Mouse (Mus musculus): Measurements from ENCODE around the gene Pla2g12b. TPM values are rescaled to one million over a fixed set of nuclear protein-coding genes. Genes with fewer than 3 reads are reported as not detected.
"Not testable (repeated sequence)": the region's sequence is repeated elsewhere in the genome, so short reads cannot be mapped to it uniquely, and the experiment has no call there.

Gene Pla2g12b
- polyA plus RNA-seq, 1 experiment from 2014 or later = 1.4 TPM

GRCm38 (mm10) chr10:59377906-59378305 is 25.6 kb upstream of the Pla2g12b start:
- Histone ChIP-seq H3K9me3 (replicated peaks) (no peaks in the 10 kb centered on the region), H3K9ac (no peak overlapping the region), H3K4me3 (no peak overlapping the region), H3K4me2 (no peak overlapping the region), H3K4me1 (replicated peaks) (peaks cover 12% of the 10 kb centered on the region), H3K36me3 (peaks cover 18% of the 10 kb centered on the region), H3K27me3 (replicated peaks) (no peaks in the 10 kb centered on the region), H3K27ac (ENCODE audit: poor library complexity, severe bottlenecking) (no peak overlapping the region)
- no peak for ATAC-seq (ENCODE audit: insufficient number of reproducible peaks, low FRiP score)
- 83% methylated on average over 10 of the region's 10 CpGs for WGBS

- Histone ChIP-seq H3K4me2 (no peak overlapping the region), H3K27me3 (replicated peaks) (no peaks in the 10 kb centered on the region), H3K9ac (no peak overlapping the region), H3K4me1 (replicated peaks) (peaks cover 12% of the 10 kb centered on the region), H3K27ac (ENCODE audit: poor library complexity, severe bottlenecking) (no peak overlapping the region), H3K4me3 (no peak overlapping the region), H3K36me3 (peaks cover 12% of the 10 kb centered on the region), H3K9me3 (replicated peaks) (no peaks in the 10 kb centered on the region)
- 91% methylated on average over 4 of the region's 4 CpGs for WGBS
- ATAC-seq (ENCODE audit: insufficient number of reproducible peaks, low FRiP score) = no peak
These were observed 24.7 kb upstream of the Pla2g12b start for GRCm38 (mm10) chr10:59378728-59379127.

GRCm38 (mm10) chr10:59379927-59380326 is 23.5 kb upstream of the Pla2g12b start:
- Histone ChIP-seq H3K4me3 (no peak overlapping the region), H3K9ac (no peak overlapping the region), H3K27me3 (replicated peaks) (no peaks in the 10 kb centered on the region), H3K27ac (ENCODE audit: poor library complexity, severe bottlenecking) (peak overlapping the region; percentile 58), H3K4me2 (no peak overlapping the region), H3K36me3 (peaks cover under 1% of the 10 kb centered on the region; the same call in 1 of the 2 replicates), H3K4me1 (replicated peaks) (peaks cover 12% of the 10 kb centered on the region), H3K9me3 (replicated peaks) (no peaks in the 10 kb centered on the region)
- 9% methylated on average over 3 of the region's 3 CpGs for WGBS
- ATAC-seq (ENCODE audit: insufficient number of reproducible peaks, low FRiP score) = peak; percentile 45; the same call in 1 of the 2 replicates

- no peaks in the 10 kb centered on the region for H3K9me3 ChIP-seq (replicated peaks)
- H3K4me3 ChIP-seq = no peak overlapping the region
- H3K27me3 ChIP-seq (replicated peaks) = no peaks in the 10 kb centered on the region
- H3K9ac ChIP-seq = no peak overlapping the region
- peaks cover 12% of the 10 kb centered on the region for H3K4me1 ChIP-seq (replicated peaks)
- peak overlapping the region; percentile 58 for H3K27ac ChIP-seq (ENCODE audit: poor library complexity, severe bottlenecking)
- H3K4me2 ChIP-seq = no peak overlapping the region
- 34% methylated on average over 2 of the region's 2 CpGs for WGBS
- peak; percentile 39 for ATAC-seq (ENCODE audit: insufficient number of reproducible peaks, low FRiP score)
- H3K36me3 ChIP-seq = no peaks in the 10 kb centered on the region
These were observed 23.0 kb upstream of the Pla2g12b start for GRCm38 (mm10) chr10:59380411-59380821.

- peaks cover 12% of the 10 kb centered on the region for H3K4me1 ChIP-seq (replicated peaks)
- H3K36me3 ChIP-seq; H3K27me3 ChIP-seq (replicated peaks); H3K27ac ChIP-seq (ENCODE audit: poor library complexity, severe bottlenecking); H3K4me3 ChIP-seq; H3K9ac ChIP-seq; ATAC-seq (ENCODE audit: insufficient number of reproducible peaks, low FRiP score); H3K9me3 ChIP-seq (replicated peaks); H3K4me2 ChIP-seq: not testable (repeated sequence)
- 88% methylated on average over 7 of the region's 10 CpGs for WGBS
These were observed 21.9 kb upstream of the Pla2g12b start for GRCm38 (mm10) chr10:59381563-59381962.

GRCm38 (mm10) chr10:59386951-59387350 is 16.5 kb upstream of the Pla2g12b start:
- Histone ChIP-seq H3K4me3 (no peak overlapping the region), H3K4me2 (no peak overlapping the region), H3K4me1 (replicated peaks) (no peaks in the 10 kb centered on the region), H3K27ac (ENCODE audit: poor library complexity, severe bottlenecking) (no peak overlapping the region), H3K27me3 (replicated peaks) (no peaks in the 10 kb centered on the region), H3K9ac (no peak overlapping the region), H3K36me3 (no peaks in the 10 kb centered on the region), H3K9me3 (replicated peaks) (peaks cover 13% of the 10 kb centered on the region)
- WGBS = 89% methylated on average over 8 of the region's 8 CpGs
- ATAC-seq (ENCODE audit: insufficient number of reproducible peaks, low FRiP score) = no peak

- Histone ChIP-seq H3K36me3 (no peaks in the 10 kb centered on the region), H3K27me3 (replicated peaks) (no peaks in the 10 kb centered on the region), H3K4me3 (no peak overlapping the region), H3K9ac (no peak overlapping the region), H3K4me2 (no peak overlapping the region), H3K27ac (ENCODE audit: poor library complexity, severe bottlenecking) (no peak overlapping the region), H3K9me3 (replicated peaks) (peaks cover 13% of the 10 kb centered on the region), H3K4me1 (replicated peaks) (peaks cover 7% of the 10 kb centered on the region)
- no peak for ATAC-seq (ENCODE audit: insufficient number of reproducible peaks, low FRiP score)
- 88% methylated on average over 3 of the region's 3 CpGs for WGBS
These were observed 13.8 kb upstream of the Pla2g12b start for GRCm38 (mm10) chr10:59389652-59390051.

GRCm38 (mm10) chr10:59391907-59392306 is 11.6 kb upstream of the Pla2g12b start:
- WGBS = 10% methylated on average over 4 of the region's 4 CpGs
- Histone ChIP-seq H3K9me3 (replicated peaks) (peaks cover 15% of the 10 kb centered on the region), H3K4me2 (no peak overlapping the region), H3K4me1 (replicated peaks) (peaks cover 7% of the 10 kb centered on the region), H3K27ac (ENCODE audit: poor library complexity, severe bottlenecking) (no peak overlapping the region), H3K27me3 (replicated peaks) (no peaks in the 10 kb centered on the region), H3K9ac (no peak overlapping the region), H3K4me3 (no peak overlapping the region), H3K36me3 (no peaks in the 10 kb centered on the region)
- no peak for ATAC-seq (ENCODE audit: insufficient number of reproducible peaks, low FRiP score)

- H3K4me2 ChIP-seq; H3K27ac ChIP-seq (ENCODE audit: poor library complexity, severe bottlenecking); H3K4me3 ChIP-seq; H3K27me3 ChIP-seq (replicated peaks); H3K9me3 ChIP-seq (replicated peaks); ATAC-seq (ENCODE audit: insufficient number of reproducible peaks, low FRiP score); H3K4me1 ChIP-seq (replicated peaks); H3K36me3 ChIP-seq; H3K9ac ChIP-seq: not testable (repeated sequence)
- 88% methylated on average over 12 of the region's 25 CpGs for WGBS
These were observed 8.0 kb upstream of the Pla2g12b start, which contains the start of gene Gm10273 for GRCm38 (mm10) chr10:59395461-59395860. Gm10273 (plus strand) TSS chr10:59395632.

GRCm38 (mm10) chr10:59403793-59404149 is 311 bp downstream of the Pla2g12b start:
- ATAC-seq (ENCODE audit: insufficient number of reproducible peaks, low FRiP score) = peak; percentile 59; the same call in 1 of the 2 replicates
- H3K4me1 ChIP-seq (replicated peaks) = peaks cover 20% of the 10 kb centered on the region
- H3K4me3 ChIP-seq = 0 out of 2 replicates have a peak overlapping the region, but pooled peaks have one; percentile 3
- H3K27me3 ChIP-seq (replicated peaks) = no peaks in the 10 kb centered on the region
- H3K27ac ChIP-seq (ENCODE audit: poor library complexity, severe bottlenecking) = 0 out of 2 replicates have a peak overlapping the region, but pooled peaks have one; percentile 25
- 36% methylated on average over 10 of the region's 10 CpGs for WGBS
- H3K4me2 ChIP-seq = peak overlapping the region; percentile 45
- no peaks in the 10 kb centered on the region for H3K36me3 ChIP-seq
- no peaks in the 10 kb centered on the region for H3K9me3 ChIP-seq (replicated peaks)
- 0 out of 2 replicates have a peak overlapping the region, but pooled peaks have one; percentile 27 for H3K9ac ChIP-seq

GRCm38 (mm10) chr10:59408499-59408898 is 5.0 kb downstream of the Pla2g12b start:
- no peaks in the 10 kb centered on the region for H3K27me3 ChIP-seq (replicated peaks)
- H3K4me1 ChIP-seq (replicated peaks) = peaks cover 10% of the 10 kb centered on the region
- no peak overlapping the region for H3K4me2 ChIP-seq
- WGBS = 61% methylated on average over 6 of the region's 6 CpGs
- no peaks in the 10 kb centered on the region for H3K9me3 ChIP-seq (replicated peaks)
- H3K9ac ChIP-seq = no peak overlapping the region
- H3K36me3 ChIP-seq = no peaks in the 10 kb centered on the region
- ATAC-seq (ENCODE audit: insufficient number of reproducible peaks, low FRiP score) = no peak
- H3K4me3 ChIP-seq = no peak overlapping the region
- no peak overlapping the region for H3K27ac ChIP-seq (ENCODE audit: poor library complexity, severe bottlenecking)

GRCm38 (mm10) chr10:59410264-59410663 is 6.8 kb downstream of the Pla2g12b start:
- Histone ChIP-seq H3K9ac (no peak overlapping the region), H3K27me3 (replicated peaks) (0 out of 2 replicates have a peak, but pooled peaks cover 3% of the 10 kb centered on the region), H3K9me3 (replicated peaks) (no peaks in the 10 kb centered on the region), H3K27ac (ENCODE audit: poor library complexity, severe bottlenecking) (no peak overlapping the region; the same call in 1 of the 2 replicates), H3K36me3 (no peaks in the 10 kb centered on the region), H3K4me1 (replicated peaks) (no peaks in the 10 kb centered on the region), H3K4me3 (no peak overlapping the region), H3K4me2 (no peak overlapping the region)
- ATAC-seq (ENCODE audit: insufficient number of reproducible peaks, low FRiP score) = no peak
- 79% methylated on average over 12 of the region's 12 CpGs for WGBS
